ENCODE assay signal across 8 mouse cellular contexts in the genomic region with DNA sequence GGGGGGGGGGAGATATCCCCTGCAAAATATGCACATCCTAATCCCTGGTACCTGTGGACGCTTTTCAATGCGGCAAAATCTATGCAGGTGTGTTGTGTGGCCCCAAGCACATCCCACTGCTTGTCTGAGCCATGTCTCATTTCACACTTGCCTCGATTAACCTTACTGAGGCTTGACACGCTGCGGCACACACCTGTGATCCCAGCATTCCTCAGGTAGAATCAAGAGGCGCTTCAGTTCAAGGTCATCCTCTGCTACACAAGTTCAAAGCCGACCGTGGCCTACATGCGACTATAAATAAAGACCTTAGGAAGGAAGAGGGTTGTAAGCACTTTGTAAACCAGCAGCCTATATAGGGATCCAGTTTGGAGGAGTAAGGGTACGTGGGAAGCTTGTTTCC. TPM values are rescaled to one million over a fixed set of nuclear protein-coding genes. Genes with fewer than 3 reads are reported as not detected.
DNase-seq lines count a peak whose midpoint lies in the region; ATAC-seq and TF ChIP-seq lines count a peak whose summit lies in the region.

No protein-coding gene starts in this region.

- intact Hi-C loops in heart, postnatal 25 days (cut with DNase I), result no loop called here

- TF ChIP-seq EP300 in heart, postnatal 0 days (IDR thresholded peaks at IDR 0.05; ENCODE audit: low read depth), result no peak

- no peaks in the 10 kb centered on the region for H3K36me3 ChIP-seq in heart, postnatal 0 days (replicated peaks; ENCODE audit: control insufficient read depth, insufficient read depth, low read length)
- H3K36me3 ChIP-seq in embryonic facial prominence, embryonic 15.5 days, result peaks cover 8% of the 10 kb centered on the region
- H3K36me3 ChIP-seq in intestine, postnatal 0 days (ENCODE audit: control insufficient read depth, insufficient read depth), result no peaks in the 10 kb centered on the region; the same call in 1 of the 2 replicates
- peaks cover 7% of the 10 kb centered on the region for H3K36me3 ChIP-seq in neural tube, embryonic 12.5 days

- DNase-seq in heart, postnatal 0 days (ENCODE audit: low spot score), result no peak
- DNase-seq in heart, postnatal 25 days (ENCODE audit: low spot score), result no peak
- no peak for DNase-seq in gastrocnemius, adult 18-20 months (ENCODE audit: low spot score)
- DNase-seq in layer of hippocampus, postnatal 14 days (ENCODE audit: low spot score in 2 of 2), result no peak
- no peak for DNase-seq in cerebellum, adult 8-10 months

- no peak overlapping the region for H3K27ac ChIP-seq in heart, postnatal 0 days (ENCODE audit: low read depth)
- H3K27ac ChIP-seq in embryonic facial prominence, embryonic 15.5 days (replicated peaks), result no peak overlapping the region
- H3K27ac ChIP-seq in intestine, postnatal 0 days (ENCODE audit: low read depth, low read length), result peak overlapping the region; percentile 83
- H3K27ac ChIP-seq in neural tube, embryonic 12.5 days, result no peak overlapping the region

- TF ChIP-seq CTCF in heart, postnatal 0 days (IDR thresholded peaks at IDR 0.05; ENCODE audit: low read depth), result no peak
- TF ChIP-seq CTCF in intestine, postnatal 0 days (IDR thresholded peaks at IDR 0.05; ENCODE audit: low read depth), result no peak

- peak overlapping the region; percentile 70 for H3K4me3 ChIP-seq in heart, postnatal 0 days (ENCODE audit: low read depth, low read length)
- H3K4me3 ChIP-seq in embryonic facial prominence, embryonic 15.5 days (replicated peaks), result peak overlapping the region; percentile 66; the same call in 1 of the 2 replicates
- H3K4me3 ChIP-seq in intestine, postnatal 0 days (ENCODE audit: low read depth, low read length), result peak overlapping the region; percentile 65; the same call in 1 of the 2 replicates
- H3K4me3 ChIP-seq in neural tube, embryonic 12.5 days, result no peak overlapping the region

- H3K9me3 ChIP-seq in heart, postnatal 0 days (replicated peaks; ENCODE audit: control insufficient read depth, low read length), result no peaks in the 10 kb centered on the region
- no peaks in the 10 kb centered on the region for H3K9me3 ChIP-seq in embryonic facial prominence, embryonic 15.5 days (replicated peaks)
- H3K9me3 ChIP-seq in intestine, postnatal 0 days (ENCODE audit: control insufficient read depth), result no peaks in the 10 kb centered on the region
- H3K9me3 ChIP-seq in neural tube, embryonic 12.5 days, result no peaks in the 10 kb centered on the region

- no peak for ATAC-seq in heart, postnatal 0 days (ENCODE audit: insufficient read depth, low read depth)
- ATAC-seq in embryonic facial prominence, embryonic 15.5 days (ENCODE audit: insufficient number of reproducible peaks, low FRiP score, low TSS enrichment, low read depth), result no peak
- ATAC-seq in intestine, postnatal 0 days, result no peak
- ATAC-seq in neural tube, embryonic 12.5 days (ENCODE audit: low FRiP score, low read depth), result no peak

- peaks cover 3% of the 10 kb centered on the region; the same call in 1 of the 2 replicates for H3K4me1 ChIP-seq in heart, postnatal 0 days (ENCODE audit: control insufficient read depth, insufficient read depth)
- H3K4me1 ChIP-seq in embryonic facial prominence, embryonic 15.5 days, result peaks cover 41% of the 10 kb centered on the region
- H3K4me1 ChIP-seq in intestine, postnatal 0 days (replicated peaks; ENCODE audit: control insufficient read depth, insufficient read depth, low read length), result no peaks in the 10 kb centered on the region
- peaks cover 46% of the 10 kb centered on the region for H3K4me1 ChIP-seq in neural tube, embryonic 12.5 days

- peak overlapping the region; percentile 92 for H3K4me2 ChIP-seq in heart, postnatal 0 days (ENCODE audit: low read depth, low read length)
- peak overlapping the region; percentile 94 for H3K4me2 ChIP-seq in embryonic facial prominence, embryonic 15.5 days (replicated peaks)
- H3K4me2 ChIP-seq in intestine, postnatal 0 days (replicated peaks; ENCODE audit: low read depth), result peak overlapping the region; percentile 92
- peak overlapping the region; percentile 92 for H3K4me2 ChIP-seq in neural tube, embryonic 12.5 days (replicated peaks)

- 52% methylated on average over 10 of the region's 10 CpGs for WGBS in heart, postnatal 0 days
- 51% methylated on average over 10 of the region's 10 CpGs for WGBS in embryonic facial prominence, embryonic 15.5 days
- 43% methylated on average over 10 of the region's 10 CpGs for WGBS in intestine, postnatal 0 days
- 74% methylated on average over 10 of the region's 10 CpGs for WGBS in neural tube, embryonic 12.5 days

- H3K27me3 ChIP-seq in heart, postnatal 0 days (ENCODE audit: control insufficient read depth, insufficient read depth, low read length), result no peaks in the 10 kb centered on the region
- H3K27me3 ChIP-seq in embryonic facial prominence, embryonic 15.5 days, result no peaks in the 10 kb centered on the region
- no peaks in the 10 kb centered on the region for H3K27me3 ChIP-seq in intestine, postnatal 0 days (replicated peaks; ENCODE audit: control insufficient read depth, insufficient read depth, low read length)
- H3K27me3 ChIP-seq in neural tube, embryonic 12.5 days (replicated peaks), result no peaks in the 10 kb centered on the region

- H3K9ac ChIP-seq in heart, postnatal 0 days (replicated peaks; ENCODE audit: low read depth, low read length), result peak overlapping the region; percentile 70
- H3K9ac ChIP-seq in embryonic facial prominence, embryonic 15.5 days, result no peak overlapping the region
- H3K9ac ChIP-seq in intestine, postnatal 0 days (ENCODE audit: low read depth, low read length), result peak overlapping the region; percentile 62; the same call in 1 of the 2 replicates
- no peak overlapping the region for H3K9ac ChIP-seq in neural tube, embryonic 12.5 days

RNA-seq across cellular contexts. Expression of a gene that starts 0.6 kb away (rescaled TPM):
- 1.3 and 5.8 TPM in 2 replicates for total RNA-seq in heart, postnatal 0 days (2014; rRNA removed; ENCODE audit: low replicate concordance)
- 0.56 and 0.65 TPM in 2 replicates for polyA plus RNA-seq in heart, postnatal 0 days (2015; fragmentation: Nextera tagmentation; extraction: Ambion mirVana)
- total RNA-seq in heart, postnatal 25 days (2021), result under 1 TPM; 0.98 to 0.99 TPM
- 4.6 and 4.7 TPM in 2 replicates for polyA plus RNA-seq in embryonic facial prominence, embryonic 15.5 days (2015; fragmentation: Nextera tagmentation; extraction: Ambion mirVana)
- 1.6 and 2.0 TPM in 2 replicates for polyA plus RNA-seq in intestine, postnatal 0 days (2015; fragmentation: Nextera tagmentation; extraction: Ambion mirVana)
- polyA plus RNA-seq in neural tube, embryonic 12.5 days (2016; fragmentation: Nextera tagmentation; extraction: Ambion mirVana), result 16.4 and 21.8 TPM in 2 replicates
- total RNA-seq in gastrocnemius, adult 18-20 months (2021), result under 1 TPM; 0.21 to 0.28 TPM
- 10 to 100 TPM; 73.9 to 75.0 TPM for total RNA-seq in layer of hippocampus, postnatal 14 days (2021)

RNA-seq across cellular contexts. Expression of a gene that starts 3.5 kb away (rescaled TPM):
- 167 and 192 TPM in 2 replicates for total RNA-seq in heart, postnatal 0 days (2014; rRNA removed; ENCODE audit: low replicate concordance)
- polyA plus RNA-seq in heart, postnatal 0 days (2015; fragmentation: Nextera tagmentation; extraction: Ambion mirVana), result 221 and 232 TPM in 2 replicates
- total RNA-seq in heart, postnatal 25 days (2021), result 100 to 1,000 TPM; 282 to 288 TPM
- 167 and 175 TPM in 2 replicates for polyA plus RNA-seq in embryonic facial prominence, embryonic 15.5 days (2015; fragmentation: Nextera tagmentation; extraction: Ambion mirVana)
- polyA plus RNA-seq in intestine, postnatal 0 days (2015; fragmentation: Nextera tagmentation; extraction: Ambion mirVana), result 111 and 119 TPM in 2 replicates
- polyA plus RNA-seq in neural tube, embryonic 12.5 days (2016; fragmentation: Nextera tagmentation; extraction: Ambion mirVana), result 68.4 and 68.7 TPM in 2 replicates
- 10 to 100 TPM; 53.0 to 68.0 TPM for total RNA-seq in gastrocnemius, adult 18-20 months (2021)
- 100 to 1,000 TPM; 213 to 225 TPM for total RNA-seq in layer of hippocampus, postnatal 14 days (2021)

RNA-seq across cellular contexts. Expression of a gene that starts 36.6 kb away (rescaled TPM):
- total RNA-seq in heart, postnatal 0 days (2014; rRNA removed; ENCODE audit: low replicate concordance), result 24.0 and 24.5 TPM in 2 replicates
- 10.4 and 15.4 TPM in 2 replicates for polyA plus RNA-seq in heart, postnatal 0 days (2015; fragmentation: Nextera tagmentation; extraction: Ambion mirVana)
- total RNA-seq in heart, postnatal 25 days (2021), result 10 to 100 TPM; 11.1 to 13.4 TPM
- polyA plus RNA-seq in embryonic facial prominence, embryonic 15.5 days (2015; fragmentation: Nextera tagmentation; extraction: Ambion mirVana), result 34.5 and 39.9 TPM in 2 replicates
- polyA plus RNA-seq in intestine, postnatal 0 days (2015; fragmentation: Nextera tagmentation; extraction: Ambion mirVana), result 29.0 and 30.8 TPM in 2 replicates
- polyA plus RNA-seq in neural tube, embryonic 12.5 days (2016; fragmentation: Nextera tagmentation; extraction: Ambion mirVana), result 61.5 TPM in 2 replicates
- total RNA-seq in gastrocnemius, adult 18-20 months (2021), result 1 to 10 TPM; 6.2 to 7.7 TPM
- total RNA-seq in layer of hippocampus, postnatal 14 days (2021), result 10 to 100 TPM; 24.2 to 27.3 TPM

RNA-seq across cellular contexts. Expression of a gene that starts 45.4 kb away (rescaled TPM):
- total RNA-seq in heart, postnatal 0 days (2014; rRNA removed; ENCODE audit: low replicate concordance), result 18.0 and 19.6 TPM in 2 replicates
- 5.0 and 5.4 TPM in 2 replicates for polyA plus RNA-seq in heart, postnatal 0 days (2015; fragmentation: Nextera tagmentation; extraction: Ambion mirVana)
- total RNA-seq in heart, postnatal 25 days (2021), result 10 to 100 TPM; 20.6 to 29.3 TPM
- polyA plus RNA-seq in embryonic facial prominence, embryonic 15.5 days (2015; fragmentation: Nextera tagmentation; extraction: Ambion mirVana), result 12.4 and 13.7 TPM in 2 replicates
- 10.3 and 10.8 TPM in 2 replicates for polyA plus RNA-seq in intestine, postnatal 0 days (2015; fragmentation: Nextera tagmentation; extraction: Ambion mirVana)
- 11.3 and 15.4 TPM in 2 replicates for polyA plus RNA-seq in neural tube, embryonic 12.5 days (2016; fragmentation: Nextera tagmentation; extraction: Ambion mirVana)
- 10 to 100 TPM; 24.1 to 26.1 TPM for total RNA-seq in gastrocnemius, adult 18-20 months (2021)
- total RNA-seq in layer of hippocampus, postnatal 14 days (2021), result 10 to 100 TPM; 33.4 to 42.0 TPM

RNA-seq across cellular contexts. Expression of a gene that starts 45.5 kb away (rescaled TPM):
- total RNA-seq in heart, postnatal 0 days (2014; rRNA removed; ENCODE audit: low replicate concordance), result 1.4 and 8.7 TPM in 2 replicates
- polyA plus RNA-seq in heart, postnatal 0 days (2015; fragmentation: Nextera tagmentation; extraction: Ambion mirVana), result 2.2 and 3.6 TPM in 2 replicates
- total RNA-seq in heart, postnatal 25 days (2021), result under 1 TPM; 0.57 to 0.89 TPM
- 22.4 and 26.1 TPM in 2 replicates for polyA plus RNA-seq in embryonic facial prominence, embryonic 15.5 days (2015; fragmentation: Nextera tagmentation; extraction: Ambion mirVana)
- polyA plus RNA-seq in intestine, postnatal 0 days (2015; fragmentation: Nextera tagmentation; extraction: Ambion mirVana), result 3.3 and 3.5 TPM in 2 replicates
- 12.2 and 16.6 TPM in 2 replicates for polyA plus RNA-seq in neural tube, embryonic 12.5 days (2016; fragmentation: Nextera tagmentation; extraction: Ambion mirVana)
- total RNA-seq in gastrocnemius, adult 18-20 months (2021), result under 1 TPM; 0.14 to 0.26 TPM
- total RNA-seq in layer of hippocampus, postnatal 14 days (2021), result 1 to 10 TPM; 5.0 to 5.7 TPM

Comparison
In these comparisons a context has a peak if more than half of its experiments do, and no peak if none do; other contexts are left out.
1. H3K9ac ChIP-seq: peak in heart, postnatal 0 days (single experiment) and intestine, postnatal 0 days (single experiment); none in embryonic facial prominence, embryonic 15.5 days (single experiment) and neural tube, embryonic 12.5 days (single experiment).
2. RNA of a gene that starts 0.6 kb away (total RNA-seq): 73.9 to 75.0 TPM in layer of hippocampus, postnatal 14 days; 1.3 to 5.8 TPM in heart, postnatal 0 days, 0.98 to 0.99 TPM in heart, postnatal 25 days and 0.21 to 0.28 TPM in gastrocnemius, adult 18-20 months; every median in the first group is over 10 times any median in the second.
3. Peak in every context shown above with its lines, with median percentiles within 50 percentile points of each other: H3K4me2 ChIP-seq.